Mouse (Mus musculus) bone marrow macrophage, adult 2 months (primary cell): ENCODE results near the gene Ang2.

Source experiments
- CTCF ChIP-seq: IDR thresholded peaks from 2 replicates; pipeline ENCODE4 v1.5.1; 2012; ENCODE audit warnings: low read depth, mild to moderate bottlenecking, low read length, moderate library complexity
- POLR2A ChIP-seq: IDR thresholded peaks from 2 replicates; pipeline ENCODE4 v1.6.1; 2012; ENCODE audit warnings: mild to moderate bottlenecking, low read depth, low read length, borderline replicate concordance

- TF ChIP-seq CTCF = no peak
- no peak for TF ChIP-seq POLR2A
These were observed 48.6 kb downstream of the Ang2 start for GRCm38 (mm10) chr14:51150206-51150831.
